Mouse (Mus musculus): ENCODE results near the gene Gm20532. TPM values are rescaled to one million over a fixed set of nuclear protein-coding genes. Genes with fewer than 3 reads are reported as not detected.

Gm20532 gene
- polyA plus RNA-seq, 1 experiment: not detected

DNA sequence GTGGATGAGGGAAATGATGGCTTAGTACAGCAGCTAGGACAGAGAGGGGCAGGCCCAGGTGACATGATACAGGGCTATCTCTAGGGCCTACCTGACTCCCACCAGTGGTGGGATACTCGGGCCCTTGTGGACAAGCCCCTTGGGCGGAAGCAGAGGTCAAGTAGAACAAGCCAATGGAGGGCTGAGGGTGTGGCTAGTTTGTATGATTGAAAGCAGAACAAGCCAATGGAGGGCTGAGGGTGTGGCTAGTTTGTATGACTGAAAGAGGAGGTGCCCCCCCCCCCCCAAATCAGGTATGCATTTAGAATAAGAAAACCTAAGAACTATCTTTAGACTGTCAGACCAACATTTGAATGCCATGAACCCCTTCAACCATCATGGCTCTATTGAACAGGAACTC, 4.2 kb upstream of the Gm20532 start:
- peaks cover 58% of the 10 kb centered on the region for H3K27me3 ChIP-seq (replicated peaks)
- no peak for TF ChIP-seq FLI1 (IDR thresholded peaks at IDR 0.05; ENCODE audit: low read length)
- no peak for TF ChIP-seq GATA1 (IDR thresholded peaks at IDR 0.05; ENCODE audit: borderline replicate concordance, low read length)
- H3K9me3 ChIP-seq: no peaks in the 10 kb centered on the region
- H3K4me3 ChIP-seq (replicated peaks): no peak overlapping the region
- H3K4me1 ChIP-seq: peaks cover 97% of the 10 kb centered on the region
- peaks cover 2% of the 10 kb centered on the region for H3K36me3 ChIP-seq (replicated peaks; ENCODE audit: low read length)

DNA sequence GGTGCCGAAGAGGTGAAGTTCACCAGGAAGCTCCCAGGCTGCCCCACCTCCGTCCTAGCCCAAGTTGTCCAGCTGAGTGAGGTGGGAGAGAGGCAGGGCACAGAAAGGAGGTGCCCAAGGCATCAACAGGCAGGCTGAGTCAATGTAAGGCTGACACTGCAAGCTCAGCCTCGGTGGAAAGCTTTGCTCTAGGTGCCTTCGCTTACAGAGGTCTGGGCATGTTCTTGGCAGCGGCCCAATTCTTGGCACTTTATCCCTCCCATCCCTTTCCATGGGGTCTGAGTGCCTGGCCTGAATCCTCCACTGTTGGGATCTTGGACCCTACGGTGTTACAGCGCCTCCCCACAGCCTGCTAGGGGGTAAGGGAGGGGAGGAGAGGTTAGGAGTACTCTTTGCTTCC, 3.7 kb upstream of the Gm20532 start:
- H3K27me3 ChIP-seq (replicated peaks): peaks cover 58% of the 10 kb centered on the region
- TF ChIP-seq GATA1 (IDR thresholded peaks at IDR 0.05; ENCODE audit: borderline replicate concordance, low read length) (no peak), FLI1 (IDR thresholded peaks at IDR 0.05; ENCODE audit: low read length) (no peak)
- H3K9me3 ChIP-seq: no peaks in the 10 kb centered on the region
- H3K4me3 ChIP-seq (replicated peaks): peak overlapping the region; percentile 29
- peaks cover 6% of the 10 kb centered on the region for H3K36me3 ChIP-seq (replicated peaks; ENCODE audit: low read length)
- H3K4me1 ChIP-seq: peaks cover 97% of the 10 kb centered on the region

DNA sequence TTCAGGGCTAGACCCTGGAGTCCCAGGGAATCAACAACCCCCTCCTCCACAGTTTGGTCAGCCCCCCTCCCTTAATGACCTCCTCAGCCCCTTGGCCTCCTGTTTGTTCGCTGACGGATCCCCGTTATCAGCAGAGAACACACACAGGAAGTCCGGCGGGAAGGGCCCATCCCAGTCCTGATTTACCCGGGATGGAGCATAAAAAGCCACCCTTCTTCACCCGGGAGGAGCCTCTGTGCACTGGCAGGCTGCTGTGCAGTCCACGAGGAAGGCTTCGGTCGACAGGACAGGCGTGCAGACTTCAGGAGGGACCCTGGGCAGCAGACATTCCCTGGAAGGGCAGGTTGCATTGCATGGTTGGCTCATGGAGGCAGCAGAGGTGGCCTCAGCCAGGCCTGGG, 2.8 kb upstream of the Gm20532 start:
- peaks cover 58% of the 10 kb centered on the region for H3K27me3 ChIP-seq (replicated peaks)
- H3K4me3 ChIP-seq (replicated peaks): peak overlapping the region; percentile 93
- peaks cover 15% of the 10 kb centered on the region for H3K36me3 ChIP-seq (replicated peaks; ENCODE audit: low read length)
- H3K9me3 ChIP-seq: no peaks in the 10 kb centered on the region
- no peak for TF ChIP-seq GATA1 (IDR thresholded peaks at IDR 0.05; ENCODE audit: borderline replicate concordance, low read length)
- no peak for TF ChIP-seq FLI1 (IDR thresholded peaks at IDR 0.05; ENCODE audit: low read length)
- peaks cover 97% of the 10 kb centered on the region for H3K4me1 ChIP-seq

DNA sequence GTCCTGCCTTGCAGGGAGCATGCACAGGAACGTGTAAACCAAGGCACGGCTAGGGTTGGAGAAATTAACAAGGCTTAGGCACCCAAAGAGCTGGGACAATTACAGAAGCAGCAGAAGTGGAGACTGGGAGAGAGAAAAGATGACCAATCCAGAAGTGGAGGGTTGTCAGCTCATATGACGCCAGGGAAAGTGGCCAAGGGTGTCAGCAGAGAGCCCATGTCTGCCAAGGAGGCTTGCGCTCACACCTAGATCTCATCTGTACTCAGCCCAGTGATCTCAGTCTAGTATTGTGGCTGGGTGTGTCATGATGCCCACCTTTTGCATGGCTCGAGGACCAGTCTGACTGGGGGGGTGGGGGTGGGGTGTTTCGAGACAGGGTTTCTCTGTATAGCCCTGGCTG, 726 bp upstream of the Gm20532 start:
- H3K4me3 ChIP-seq (replicated peaks): peak overlapping the region; percentile 96
- H3K4me1 ChIP-seq: peaks cover 97% of the 10 kb centered on the region
- no peaks in the 10 kb centered on the region for H3K9me3 ChIP-seq
- no peak for TF ChIP-seq GATA1 (IDR thresholded peaks at IDR 0.05; ENCODE audit: borderline replicate concordance, low read length)
- no peak for TF ChIP-seq FLI1 (IDR thresholded peaks at IDR 0.05; ENCODE audit: low read length)
- H3K36me3 ChIP-seq (replicated peaks; ENCODE audit: low read length): peaks cover 36% of the 10 kb centered on the region
- peaks cover 48% of the 10 kb centered on the region for H3K27me3 ChIP-seq (replicated peaks)

DNA sequence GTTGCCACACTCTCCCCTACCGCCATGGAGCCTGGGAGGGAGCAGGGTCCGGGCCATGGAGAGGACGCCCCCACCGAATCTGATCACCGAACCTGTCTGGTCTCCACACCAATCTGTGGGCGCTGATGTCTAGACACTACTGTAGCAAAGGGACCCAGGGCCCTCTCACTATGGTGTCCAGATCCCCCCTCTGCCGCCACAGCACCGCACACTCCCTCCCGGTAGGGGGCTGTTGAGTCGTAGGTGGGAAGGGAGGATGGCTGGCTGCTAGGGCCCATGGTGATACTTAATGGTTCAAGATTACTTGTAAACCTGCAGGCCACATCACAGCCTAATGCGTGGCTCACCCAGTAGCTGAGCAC, 586 bp downstream of the Gm20532 start:
- TF ChIP-seq GATA1 (IDR thresholded peaks at IDR 0.05; ENCODE audit: borderline replicate concordance, low read length) (no peak), FLI1 (IDR thresholded peaks at IDR 0.05; ENCODE audit: low read length) (no peak)
- Histone ChIP-seq H3K36me3 (replicated peaks; ENCODE audit: low read length) (peaks cover 49% of the 10 kb centered on the region), H3K4me1 (peaks cover 97% of the 10 kb centered on the region), H3K27me3 (replicated peaks) (peaks cover 36% of the 10 kb centered on the region), H3K9me3 (no peaks in the 10 kb centered on the region), H3K4me3 (replicated peaks) (peak overlapping the region; percentile 96)

DNA sequence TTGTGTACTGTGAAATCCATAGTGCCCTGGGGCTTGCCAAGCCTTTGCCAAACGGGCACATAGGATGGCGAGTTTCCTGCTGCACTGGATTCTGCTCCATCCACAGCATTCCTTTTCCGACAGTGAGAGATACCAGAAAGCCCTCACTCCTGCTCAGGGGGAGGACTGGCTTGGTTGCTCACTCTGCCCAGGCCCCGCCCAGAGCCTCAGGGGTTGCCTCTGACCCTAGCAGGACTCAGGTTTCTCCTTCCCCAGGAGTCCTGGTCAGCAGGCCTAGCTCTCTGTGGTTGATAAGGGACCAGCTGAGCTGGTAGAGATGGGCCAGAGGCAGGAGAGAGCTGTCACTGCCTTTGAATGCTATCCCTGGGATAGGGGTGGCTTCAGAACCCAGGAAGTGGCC, 2.1 kb downstream of the Gm20532 start:
- TF ChIP-seq GATA1 (IDR thresholded peaks at IDR 0.05; ENCODE audit: borderline replicate concordance, low read length) (no peak), FLI1 (IDR thresholded peaks at IDR 0.05; ENCODE audit: low read length) (no peak)
- Histone ChIP-seq H3K9me3 (no peaks in the 10 kb centered on the region), H3K27me3 (replicated peaks) (peaks cover 21% of the 10 kb centered on the region), H3K36me3 (replicated peaks; ENCODE audit: low read length) (peaks cover 64% of the 10 kb centered on the region), H3K4me3 (replicated peaks) (peak overlapping the region; percentile 82), H3K4me1 (peaks cover 93% of the 10 kb centered on the region)

DNA sequence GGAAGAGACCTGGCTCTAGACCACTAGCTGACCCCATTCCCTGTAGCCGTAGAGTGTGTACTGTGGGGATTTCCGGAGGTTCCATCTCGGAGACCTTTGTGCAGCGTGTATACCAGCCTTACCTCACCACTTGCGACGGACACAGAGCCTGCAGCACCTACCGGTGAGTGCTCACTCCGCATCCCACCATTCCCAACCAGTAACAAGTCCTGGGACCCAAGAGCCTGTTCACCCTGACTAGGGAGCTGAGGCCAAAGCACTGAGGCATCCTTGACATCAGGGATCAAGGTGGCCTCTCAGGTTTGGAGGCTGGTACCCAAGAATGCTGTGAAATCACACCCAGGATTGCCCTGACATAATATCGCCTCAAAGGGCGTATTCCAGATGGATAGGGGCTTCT, 2.8 kb downstream of the Gm20532 start:
- H3K27me3 ChIP-seq (replicated peaks): peaks cover 15% of the 10 kb centered on the region
- no peaks in the 10 kb centered on the region for H3K9me3 ChIP-seq
- H3K4me3 ChIP-seq (replicated peaks): peak overlapping the region; percentile 21
- TF ChIP-seq FLI1 (IDR thresholded peaks at IDR 0.05; ENCODE audit: low read length) (no peak), GATA1 (IDR thresholded peaks at IDR 0.05; ENCODE audit: borderline replicate concordance, low read length) (no peak)
- peaks cover 70% of the 10 kb centered on the region for H3K36me3 ChIP-seq (replicated peaks; ENCODE audit: low read length)
- H3K4me1 ChIP-seq: peaks cover 91% of the 10 kb centered on the region

DNA sequence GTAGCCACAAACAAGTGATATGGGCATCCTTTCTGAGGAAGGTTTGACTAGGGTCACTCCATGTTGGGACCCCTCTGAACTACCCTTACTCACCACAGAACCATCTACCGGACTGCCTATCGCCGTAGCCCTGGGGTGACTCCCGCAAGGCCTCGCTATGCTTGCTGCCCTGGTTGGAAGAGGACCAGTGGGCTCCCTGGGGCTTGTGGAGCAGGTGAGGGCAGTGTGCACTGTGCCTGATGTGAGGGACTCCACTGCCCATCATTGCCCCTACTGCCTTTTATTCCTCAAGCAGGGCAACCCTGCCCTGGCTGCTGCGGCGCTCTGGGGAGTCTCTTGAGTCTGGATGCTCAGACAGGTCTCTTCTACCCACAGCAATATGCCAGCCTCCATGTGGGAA, 3.8 kb downstream of the Gm20532 start:
- Histone ChIP-seq H3K9me3 (no peaks in the 10 kb centered on the region), H3K36me3 (replicated peaks; ENCODE audit: low read length) (peaks cover 80% of the 10 kb centered on the region), H3K4me1 (peaks cover 91% of the 10 kb centered on the region), H3K27me3 (replicated peaks) (peaks cover 9% of the 10 kb centered on the region), H3K4me3 (replicated peaks) (peak overlapping the region; percentile 11)
- TF ChIP-seq FLI1 (IDR thresholded peaks at IDR 0.05; ENCODE audit: low read length) (no peak), GATA1 (IDR thresholded peaks at IDR 0.05; ENCODE audit: borderline replicate concordance, low read length) (no peak)

DNA sequence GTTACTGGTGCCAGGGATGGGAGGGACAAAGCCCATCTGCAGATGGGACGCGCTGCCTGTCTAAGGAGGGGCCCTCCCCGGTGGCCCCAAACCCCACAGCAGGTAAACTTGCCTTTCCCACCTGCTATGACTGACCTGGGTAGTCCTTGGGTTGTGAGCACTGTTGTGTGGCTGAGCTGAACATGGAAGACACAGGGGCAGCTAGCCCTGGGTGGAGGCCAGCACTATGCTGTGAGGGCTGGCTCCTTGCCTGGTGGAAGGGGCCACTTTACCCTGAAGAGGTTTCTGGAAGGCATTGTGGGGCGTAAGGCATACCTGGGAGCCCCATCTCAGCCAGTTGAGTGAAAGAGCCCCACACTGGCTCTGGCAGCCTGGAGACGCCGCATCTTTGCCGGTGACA, 4.5 kb downstream of the Gm20532 start:
- TF ChIP-seq FLI1 (IDR thresholded peaks at IDR 0.05; ENCODE audit: low read length) (no peak), GATA1 (IDR thresholded peaks at IDR 0.05; ENCODE audit: borderline replicate concordance, low read length) (no peak)
- Histone ChIP-seq H3K27me3 (replicated peaks) (peaks cover 4% of the 10 kb centered on the region), H3K4me3 (replicated peaks) (no peak overlapping the region), H3K4me1 (peaks cover 91% of the 10 kb centered on the region), H3K9me3 (no peaks in the 10 kb centered on the region), H3K36me3 (replicated peaks; ENCODE audit: low read length) (peaks cover 85% of the 10 kb centered on the region)

DNA sequence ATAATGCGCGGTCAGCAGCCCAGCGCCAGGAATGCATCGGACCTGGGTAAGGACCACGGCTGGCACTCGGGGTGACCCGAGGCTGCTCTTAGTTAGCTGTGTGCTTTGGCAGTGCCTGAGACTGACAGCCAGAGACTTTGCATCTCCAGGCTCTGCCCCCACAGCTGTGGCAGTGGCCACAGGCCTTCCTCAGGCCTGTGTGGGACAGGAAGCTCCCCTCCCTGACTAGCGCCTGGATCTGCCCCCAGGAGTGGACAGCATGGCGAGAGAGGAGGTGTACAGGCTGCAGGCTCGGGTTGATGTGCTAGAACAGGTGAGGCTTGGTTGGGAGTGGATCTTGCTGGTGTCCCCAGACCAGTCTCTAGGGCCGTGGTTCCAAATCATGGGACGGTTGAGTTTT, 5.0 kb downstream of the Gm20532 start:
- H3K4me1 ChIP-seq: peaks cover 91% of the 10 kb centered on the region
- no peak for TF ChIP-seq GATA1 (IDR thresholded peaks at IDR 0.05; ENCODE audit: borderline replicate concordance, low read length)
- TF ChIP-seq FLI1 (IDR thresholded peaks at IDR 0.05; ENCODE audit: low read length): no peak
- H3K36me3 ChIP-seq (replicated peaks; ENCODE audit: low read length): peaks cover 89% of the 10 kb centered on the region
- H3K9me3 ChIP-seq: no peaks in the 10 kb centered on the region
- H3K27me3 ChIP-seq (replicated peaks): peaks cover 2% of the 10 kb centered on the region
- no peak overlapping the region for H3K4me3 ChIP-seq (replicated peaks)

Data from megakaryocyte, embryonic 14.5 days (primary cell).